Mouse (Mus musculus): Measurements from ENCODE around the gene Ccdc6.

GRCm38 (mm10) chr10:70156431-70157165, 59.7 kb downstream of the Ccdc6 start:
- TF ChIP-seq ZC3H11A (IDR thresholded peaks at IDR 0.05; ENCODE audit: borderline replicate concordance, low read depth, low read length): no peak
- no peak for TF ChIP-seq CHD2 (IDR thresholded peaks at IDR 0.05; ENCODE audit: low read depth, low read length)
- TF ChIP-seq MAFK (IDR thresholded peaks at IDR 0.05; ENCODE audit: insufficient read depth, low read depth, low read length): no peak
- TF ChIP-seq HCFC1 (IDR thresholded peaks at IDR 0.05; ENCODE audit: borderline replicate concordance, insufficient read depth, low read length): no peak
